Mouse (Mus musculus) urinary bladder, postnatal 4 days (tissue): ENCODE data around the gene Suco.

ENCODE experiments used
- DNase-seq, 2 experiments: peaks; one replicate each; pipeline ENCODE4 v3.0.0; 2021 to 2022; ENCODE audit warnings: low spot score in 2 of 2

Suco gene

DNA sequence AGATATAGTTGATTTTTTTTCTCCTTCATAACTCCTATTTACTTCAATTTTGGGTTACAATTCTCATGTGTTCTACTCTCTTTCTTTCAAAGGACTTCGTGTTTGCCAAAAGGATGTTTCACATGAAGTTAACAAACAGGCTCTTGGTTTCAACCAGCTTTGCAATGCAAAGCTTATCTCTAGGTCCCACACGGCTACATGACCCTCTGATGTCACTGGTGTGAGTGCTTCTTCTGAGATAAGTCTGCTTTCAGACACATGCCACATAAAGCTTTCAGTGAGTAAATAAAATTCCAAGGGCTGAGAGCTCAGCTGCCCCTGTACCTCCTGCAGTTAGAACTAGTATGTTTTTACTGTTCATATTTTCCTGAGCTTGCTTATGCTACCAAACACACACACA lies 18.1 kb upstream of the Suco start:
- no peak for DNase-seq

DNA sequence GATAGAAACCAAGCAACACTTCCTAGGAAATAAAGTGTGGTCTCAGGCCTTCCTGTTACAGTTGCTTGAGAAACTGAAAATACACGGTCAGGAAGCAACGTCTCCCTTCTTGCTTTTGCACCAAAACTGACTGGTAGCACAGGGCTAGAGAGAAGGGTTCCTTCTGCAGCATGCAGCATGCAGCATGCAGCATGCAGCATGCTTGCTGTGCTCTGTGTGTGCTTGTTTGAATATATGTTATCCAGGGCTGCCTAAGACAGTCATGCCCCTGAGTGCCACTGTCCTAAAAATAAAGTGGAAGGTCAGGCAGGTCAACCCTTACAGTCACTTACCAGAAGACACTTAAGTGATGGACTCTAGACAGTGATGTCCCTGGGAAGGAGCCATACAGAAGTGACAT lies 17.6 kb upstream of the Suco start:
- no peak for DNase-seq

DNA sequence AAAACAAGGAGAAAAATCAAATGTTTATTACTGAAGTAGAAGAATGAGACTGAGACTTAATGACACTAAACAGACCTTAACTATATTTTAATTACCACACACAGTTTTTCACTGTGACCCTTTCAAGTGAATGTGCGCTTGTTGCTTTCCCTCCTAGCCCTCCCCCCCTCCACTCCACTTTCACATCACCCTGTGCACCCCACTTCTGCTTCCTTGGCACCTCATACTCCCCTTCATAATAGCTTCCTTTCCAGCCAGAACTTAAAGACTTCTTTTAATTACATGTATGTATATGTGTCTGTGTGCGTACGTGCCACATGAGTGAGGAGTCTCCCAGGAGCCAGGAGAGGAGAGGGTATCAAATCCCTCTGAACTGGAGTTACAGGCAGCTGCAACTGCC lies 12.3 kb upstream of the Suco start:
- no peak for DNase-seq

DNA sequence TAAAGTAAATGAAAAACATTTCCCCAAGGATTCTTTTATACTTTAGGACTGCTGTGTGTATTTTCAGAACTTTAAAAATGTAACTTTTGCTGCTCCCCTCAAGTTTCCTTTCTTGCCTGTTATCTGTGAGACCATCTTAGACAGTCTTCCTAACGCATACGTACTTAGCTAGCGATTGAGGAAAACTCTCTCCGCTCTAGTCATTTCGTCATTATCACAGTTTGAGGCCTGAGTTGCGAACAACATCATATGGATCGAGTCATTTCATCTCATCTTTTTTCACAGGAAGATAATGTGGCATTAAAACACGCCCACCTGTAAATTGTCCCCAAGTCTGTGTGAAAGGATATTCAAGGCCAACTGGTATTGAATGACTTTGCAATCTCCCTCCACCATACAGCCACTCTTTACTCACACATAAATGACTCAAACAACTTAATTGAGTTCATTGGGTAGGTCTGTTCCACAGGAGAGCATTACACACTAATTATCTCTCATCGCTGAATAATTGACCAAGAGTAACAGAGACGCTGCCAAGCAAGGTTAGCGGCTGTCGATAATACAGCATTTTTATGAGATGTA lies 11.3 kb upstream of the Suco start:
- DNase-seq: no peak

DNA sequence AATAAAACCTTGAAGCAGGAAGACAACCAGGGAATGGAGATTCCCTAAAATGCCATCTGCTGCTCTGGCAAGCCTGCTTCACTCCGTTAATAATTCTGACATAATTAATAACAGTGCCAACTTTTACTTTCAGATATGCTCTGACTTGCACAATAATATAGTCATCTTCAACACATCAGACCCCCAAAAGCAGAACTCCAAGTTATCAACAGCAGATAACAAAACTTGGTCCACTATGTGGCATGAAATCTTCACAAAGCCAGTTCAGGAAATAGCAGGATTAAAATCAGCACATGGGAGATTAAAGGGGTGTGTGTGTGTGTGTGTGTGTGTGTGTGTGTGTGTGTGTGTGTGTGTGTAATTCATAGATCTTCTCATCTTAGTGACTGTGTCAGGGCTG lies 9.3 kb upstream of the Suco start:
- DNase-seq: no peak

DNA sequence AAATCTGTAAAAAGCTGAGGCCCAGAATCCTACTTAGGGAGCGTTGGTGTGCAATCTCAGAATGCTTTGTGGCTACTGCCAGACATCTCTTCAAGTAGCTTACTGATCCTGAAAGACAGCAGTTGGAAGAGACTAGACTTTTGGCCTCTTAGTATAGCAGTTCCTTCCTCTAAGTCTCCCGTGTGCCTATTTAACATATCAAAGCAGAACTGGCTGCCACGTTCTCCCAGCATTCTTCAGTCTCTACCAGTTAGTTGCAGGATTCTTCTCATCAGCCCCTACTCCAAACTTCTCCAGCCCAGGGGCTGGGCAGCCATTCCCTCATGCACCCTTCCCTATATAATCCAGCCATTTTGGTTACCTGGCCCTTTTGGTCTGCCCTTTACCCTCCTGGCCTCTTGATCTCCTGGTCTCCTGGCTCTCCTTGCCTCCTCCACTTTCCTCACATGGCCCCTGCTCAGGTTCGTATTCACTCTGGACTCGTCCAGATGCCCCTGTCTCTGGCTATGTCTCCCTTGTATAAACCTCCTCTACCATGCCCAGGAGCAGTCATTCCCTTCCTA lies 1.2 kb upstream of the Suco start:
- DNase-seq: no peak

DNA sequence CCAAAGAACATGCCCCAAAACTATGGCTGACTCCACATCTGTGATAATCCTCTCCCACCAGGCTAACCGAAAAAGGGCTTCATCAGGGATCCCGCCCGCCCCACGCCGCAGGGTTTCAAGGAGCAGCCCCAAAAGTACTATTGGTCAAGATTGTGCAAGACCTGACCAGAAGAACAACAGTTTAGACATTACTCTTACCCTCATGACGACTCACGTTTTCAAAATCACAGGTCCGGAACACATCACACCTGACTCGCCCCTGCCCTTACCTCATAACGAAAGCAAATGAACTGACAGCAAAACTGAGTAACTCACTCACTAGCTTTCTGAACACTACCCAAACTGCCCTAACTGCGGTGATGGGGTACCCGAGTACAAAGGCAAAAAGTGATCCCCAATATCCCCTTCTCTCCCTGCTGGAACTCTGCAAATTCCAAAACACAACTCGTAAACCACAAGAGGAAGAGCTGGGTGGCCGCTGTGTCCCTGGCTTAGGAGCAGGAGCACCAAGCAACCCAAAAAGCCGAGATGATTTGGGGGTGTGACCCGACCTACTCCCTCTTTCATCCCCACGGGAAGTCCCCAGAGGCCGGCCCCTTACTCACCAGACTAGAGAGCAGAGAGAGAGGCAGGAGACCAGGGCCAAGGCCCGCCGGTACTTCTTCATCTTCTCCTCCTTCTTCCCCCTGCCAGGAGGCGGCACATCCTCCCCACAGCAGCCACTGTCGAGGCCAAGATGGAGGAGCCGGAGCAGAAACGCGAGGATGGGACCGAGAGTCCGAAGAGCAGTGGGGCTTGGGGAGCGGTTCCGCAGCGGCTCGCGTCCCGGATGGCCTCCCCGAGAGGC lies 553 bp downstream of the Suco start:
- no peak for DNase-seq

DNA sequence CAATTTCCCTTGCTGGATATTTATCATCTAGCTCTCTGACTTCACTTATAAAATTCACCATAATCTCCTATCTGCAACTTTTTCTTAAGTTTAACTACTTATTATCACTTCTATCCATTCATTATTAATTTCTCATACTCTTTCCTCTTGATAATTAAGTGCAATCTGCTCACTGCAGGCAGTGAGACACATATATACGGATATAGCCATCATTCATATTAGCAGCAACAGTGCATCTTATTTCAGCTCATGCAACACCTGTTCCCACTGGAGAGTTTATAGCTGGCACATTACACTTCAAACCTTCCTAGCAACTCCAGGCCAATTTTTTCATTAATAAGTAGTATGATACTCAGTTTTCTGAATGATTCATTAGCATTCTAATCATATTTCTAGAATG lies 7.1 kb downstream of the Suco start:
- no peak for DNase-seq

DNA sequence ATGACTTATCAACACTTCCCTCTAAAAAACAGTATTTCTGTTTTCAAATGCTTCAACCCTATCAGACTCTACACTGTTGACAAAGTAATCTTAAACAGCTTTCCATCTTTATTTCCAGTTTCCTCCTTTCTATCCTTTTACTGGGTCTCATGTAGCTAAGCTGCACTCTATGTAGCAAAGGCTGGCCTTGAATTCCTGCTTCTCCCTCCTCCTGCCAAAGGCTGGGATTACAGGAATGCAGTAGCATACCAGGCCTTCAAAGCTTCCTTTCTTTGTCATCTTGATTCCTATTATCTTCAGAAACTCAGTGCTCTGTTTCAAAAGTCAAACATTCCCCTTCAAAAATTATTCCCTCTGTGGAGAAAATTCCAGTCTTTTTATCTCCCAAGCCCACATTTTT lies 8.1 kb downstream of the Suco start:
- DNase-seq: no peak

DNA sequence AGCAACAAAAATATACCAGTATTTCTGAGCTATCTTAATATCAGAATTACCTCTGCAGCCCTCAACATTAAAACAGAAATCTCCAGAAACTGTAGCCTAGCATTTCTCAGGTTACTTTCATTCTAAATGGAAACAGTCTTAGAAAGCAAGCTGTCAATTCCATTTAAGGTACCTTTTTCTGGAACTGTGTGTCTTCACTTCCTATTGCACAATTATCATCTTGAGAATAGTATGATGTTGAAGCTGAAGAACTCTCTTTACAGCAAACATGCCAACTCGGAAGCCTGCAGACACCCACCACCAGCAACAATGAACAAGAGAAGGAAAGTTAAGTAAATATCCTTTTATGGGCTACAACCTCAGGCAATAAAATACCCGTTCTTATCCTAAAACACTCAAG lies 12.7 kb downstream of the Suco start:
- no peak for DNase-seq

DNA sequence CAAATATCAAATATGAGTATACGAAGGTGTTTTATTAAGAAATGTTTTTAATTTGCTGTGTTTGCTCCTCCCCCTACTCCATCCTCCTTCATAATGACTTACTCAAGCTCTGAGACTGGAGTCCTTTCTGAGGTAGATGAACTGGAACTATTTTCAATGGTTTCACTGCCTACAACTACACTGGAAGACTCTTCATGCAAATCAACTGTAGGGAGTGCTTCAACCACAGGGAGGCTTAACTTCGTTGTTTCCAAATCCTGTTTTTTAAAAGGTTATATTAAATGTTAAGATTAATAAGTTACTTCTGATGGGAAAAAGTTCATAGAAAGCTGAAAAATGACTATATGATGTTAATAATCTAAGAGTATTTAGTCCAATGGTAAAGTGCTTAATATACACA lies 17.2 kb downstream of the Suco start:
- no peak for DNase-seq

DNA sequence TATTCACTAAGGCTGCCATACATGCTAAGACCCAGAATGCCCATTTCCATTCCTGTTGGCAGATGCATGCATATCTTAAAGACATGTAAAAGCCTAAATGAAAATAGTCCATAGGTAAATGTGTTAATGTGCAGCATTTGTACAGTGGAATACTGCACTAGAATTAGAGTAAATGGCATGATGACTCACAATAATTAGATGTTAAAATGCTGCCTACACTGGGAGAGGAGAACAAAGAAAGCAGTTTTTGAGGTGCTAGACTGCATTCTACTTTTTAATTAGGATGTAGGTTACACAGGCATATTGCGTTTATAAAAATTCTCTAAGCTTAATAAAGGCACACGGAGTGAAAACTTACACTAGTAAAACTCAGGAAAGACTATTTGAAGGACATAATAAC lies 49.8 kb downstream of the Suco start:
- DNase-seq: no peak

DNA sequence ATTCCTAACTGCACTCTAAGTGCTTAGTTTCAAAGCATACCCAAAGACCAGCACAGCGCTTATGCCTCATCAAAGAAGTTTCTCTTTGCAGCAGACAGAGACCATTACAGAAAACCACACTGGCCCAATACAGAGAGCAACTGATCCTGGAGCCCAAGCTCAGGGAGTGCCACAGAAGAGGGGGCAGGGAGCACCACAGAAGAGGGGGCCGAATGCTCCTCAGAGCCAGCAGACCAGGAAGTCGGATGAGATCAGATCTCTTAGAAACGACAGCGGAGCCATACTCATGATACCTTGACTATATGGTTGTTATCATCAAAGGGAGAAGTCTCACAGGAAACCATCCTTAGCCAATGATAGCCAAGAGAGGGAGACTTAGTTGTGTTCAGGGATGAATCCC lies 67.1 kb downstream of the Suco start:
- no peak for DNase-seq

DNA sequence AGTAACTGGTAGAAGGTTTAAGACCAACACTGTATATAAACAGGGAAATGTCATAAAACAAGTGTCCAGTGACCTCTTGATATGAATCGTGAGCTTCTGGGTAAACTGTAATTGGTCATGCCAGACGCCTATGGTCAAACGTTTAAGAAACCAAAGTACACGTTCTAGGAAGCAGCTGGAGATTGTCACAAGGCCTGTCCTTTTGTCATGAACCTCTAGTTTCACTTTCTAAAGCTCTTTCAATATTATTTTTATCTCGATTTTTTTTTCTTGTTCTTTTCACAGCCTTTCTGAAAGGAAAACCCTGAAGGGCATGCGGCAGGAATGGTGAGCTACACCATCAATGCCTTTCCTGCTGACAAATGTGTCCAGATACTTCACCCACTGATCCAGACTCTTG lies 67.5 kb downstream of the Suco start:
- no peak for DNase-seq

DNA sequence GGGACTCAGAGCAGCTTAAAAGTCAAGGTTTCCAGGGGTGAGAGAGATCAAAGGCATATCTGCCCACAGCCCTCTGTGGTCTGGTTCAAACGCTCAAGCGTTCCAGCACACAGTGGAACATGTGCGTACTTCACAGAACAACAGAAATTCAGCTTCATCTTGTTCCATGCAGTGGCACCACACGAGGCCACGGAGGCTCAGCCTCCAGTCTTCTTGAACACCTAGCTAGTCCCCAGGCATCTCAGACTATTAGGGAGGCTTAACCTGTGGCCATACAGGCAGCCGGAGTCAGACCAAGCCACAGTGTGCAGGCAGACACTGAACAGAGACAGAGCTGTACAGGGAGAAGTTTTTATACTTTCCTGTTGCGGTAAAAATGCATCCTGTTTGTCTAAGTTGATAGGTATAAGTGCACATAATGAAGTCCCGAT lies 71.9 kb downstream of the Suco start:
- DNase-seq: no peak

DNA sequence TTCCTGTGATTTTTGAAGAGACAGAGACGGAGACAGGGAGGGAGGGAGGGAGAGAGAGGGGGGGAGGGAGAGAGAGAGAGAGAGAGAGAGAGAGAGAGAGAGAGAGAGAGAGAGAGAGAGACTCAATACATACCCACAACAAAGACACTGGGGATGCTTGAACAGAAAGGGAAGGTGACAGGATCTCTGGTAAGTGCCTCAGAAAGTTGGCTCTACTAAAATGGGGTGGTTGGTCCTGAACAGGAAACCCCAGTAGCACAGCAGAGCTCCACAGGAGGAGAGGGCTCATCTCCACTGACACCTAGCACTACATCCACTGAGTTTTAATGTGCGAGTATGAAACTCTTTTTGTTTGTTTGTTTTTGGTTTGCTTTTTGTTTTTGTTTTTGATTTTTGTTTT lies 75.2 kb downstream of the Suco start:
- no peak for DNase-seq

DNA sequence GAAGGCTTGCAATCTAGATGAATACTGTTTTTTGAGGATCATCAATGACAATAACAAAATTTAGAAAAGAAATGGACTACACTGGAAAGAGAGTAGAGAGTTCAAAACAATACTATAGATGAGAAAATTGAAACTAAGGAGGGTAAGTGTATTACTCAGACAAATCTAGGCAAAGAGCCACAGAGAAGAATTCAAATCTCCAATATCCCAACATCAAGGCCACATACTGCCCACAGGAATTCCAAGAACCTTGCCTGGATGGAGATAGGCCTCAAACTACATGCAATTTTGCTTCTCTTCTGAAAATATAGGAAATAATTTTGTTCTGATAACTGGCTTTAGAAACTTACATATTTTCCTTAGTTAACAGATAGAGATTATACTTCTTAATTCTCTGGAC lies 76.2 kb downstream of the Suco start:
- no peak for DNase-seq

DNA sequence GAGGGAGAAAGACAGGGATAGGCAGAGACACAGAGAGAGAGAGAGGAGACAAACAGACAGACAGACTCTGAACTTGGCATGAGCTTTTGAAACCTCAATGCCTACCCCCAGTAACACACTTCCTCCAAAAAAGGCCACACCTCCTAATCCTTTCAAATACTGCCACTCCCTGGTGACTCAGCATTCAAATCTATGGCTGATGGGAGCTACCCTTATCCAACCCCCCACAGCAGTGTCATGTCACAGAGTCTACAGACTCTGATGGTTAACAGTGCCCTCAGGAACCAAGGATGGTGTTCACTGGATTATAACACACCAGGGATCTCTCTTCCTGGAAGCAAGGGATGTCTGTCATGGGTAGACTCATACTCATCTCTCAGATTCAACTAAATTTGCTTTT lies 76.7 kb downstream of the Suco start:
- no peak for DNase-seq

DNA sequence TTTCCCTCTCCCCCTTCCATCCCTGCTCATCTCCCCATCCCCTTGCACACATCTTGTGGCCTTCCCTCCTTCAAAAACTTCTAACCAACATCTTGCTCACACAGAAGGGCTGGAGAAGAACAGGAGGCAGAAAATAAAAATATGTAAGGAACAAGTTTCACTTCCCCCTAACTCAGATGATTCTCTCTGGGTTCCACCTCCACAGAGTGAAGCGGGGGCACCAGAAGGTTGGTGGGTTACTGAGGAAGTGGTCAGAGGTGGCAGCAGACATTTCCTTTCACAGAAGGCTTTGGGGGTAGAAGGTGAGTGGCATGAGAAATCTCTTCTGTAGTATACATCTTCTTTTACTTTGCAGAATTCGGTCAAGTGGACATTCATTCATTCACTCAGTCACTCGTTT lies 77.6 kb downstream of the Suco start:
- DNase-seq: no peak

DNA sequence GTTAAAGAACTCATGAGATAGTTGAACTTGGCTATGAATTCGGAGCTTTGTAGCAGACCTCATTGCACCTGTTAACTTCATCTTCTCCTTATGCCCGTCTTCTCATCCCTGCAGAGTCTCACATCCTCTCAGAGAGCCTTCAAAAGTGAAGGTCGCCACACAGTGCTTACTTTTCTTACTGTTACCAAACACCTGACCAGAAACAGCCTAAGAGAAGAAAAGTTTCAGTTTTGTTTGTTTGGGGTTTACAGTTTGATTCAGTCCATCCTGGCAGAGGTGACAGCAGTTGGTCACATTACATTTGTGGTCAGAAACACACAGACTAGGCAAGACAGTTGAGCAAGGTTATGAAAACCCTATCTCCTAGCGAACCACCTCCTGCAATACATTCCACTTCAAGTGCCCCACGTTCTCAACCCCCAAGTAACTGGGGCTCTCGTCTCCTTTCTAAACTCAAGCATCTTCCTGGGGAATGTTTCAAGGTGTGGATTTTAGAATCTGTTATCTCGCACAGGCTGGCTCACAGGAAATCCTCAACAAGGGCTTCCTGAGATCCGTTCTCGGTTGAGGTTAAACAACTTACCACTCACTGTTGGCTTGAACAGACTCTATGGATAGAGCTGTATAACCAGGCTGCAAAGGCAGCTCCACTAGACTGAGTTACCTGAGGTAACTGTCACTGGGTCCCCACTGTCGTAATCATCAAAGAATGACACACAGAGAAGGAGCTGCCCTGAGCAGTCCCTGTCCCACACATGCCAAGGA lies 81.9 kb downstream of the Suco start:
- DNase-seq: no peak

DNA sequence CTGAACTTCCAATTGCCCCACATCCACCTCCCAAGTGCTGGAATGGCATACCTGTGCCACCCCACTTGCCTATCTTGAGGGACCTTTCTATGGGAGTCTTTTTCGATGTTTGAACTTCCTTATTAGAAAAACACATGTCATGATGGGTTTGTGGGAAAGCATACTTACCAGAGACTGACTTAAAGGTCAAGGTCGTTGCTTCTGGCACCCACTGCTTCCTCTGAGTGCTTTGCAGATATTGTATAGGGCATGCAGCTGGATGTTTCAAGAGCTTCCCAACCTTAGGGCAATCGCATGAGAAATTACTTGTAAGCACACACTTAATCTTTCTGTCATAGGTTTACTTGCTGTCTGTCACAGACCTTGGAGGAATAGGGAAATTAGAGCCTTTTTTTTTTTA lies 83.2 kb downstream of the Suco start:
- no peak for DNase-seq

DNA sequence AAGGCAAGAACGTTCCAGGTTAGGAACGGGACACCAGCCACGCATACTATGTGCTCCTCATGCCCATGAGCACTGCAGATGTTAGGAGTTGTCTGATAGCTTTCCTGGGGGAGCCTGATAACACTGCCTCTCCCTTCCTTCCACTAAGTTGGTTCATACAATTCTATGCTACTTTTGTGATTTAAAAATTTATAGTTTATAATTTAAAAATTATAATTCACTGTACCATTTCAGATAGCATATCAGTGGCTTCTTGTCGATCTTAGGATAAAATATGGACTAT lies 83.9 kb downstream of the Suco start:
- DNase-seq: no peak
